Mouse (Mus musculus) right cerebral cortex, adult 18-20 months (tissue): ENCODE measurements around the gene AC153137.1.
"Not testable (repeated sequence)": the region's sequence is repeated elsewhere in the genome, so short reads cannot be mapped to it uniquely, and the experiment has no call there.

ENCODE experiments used
- DNase-seq: peaks from one replicate; pipeline ENCODE4 v3.0.0; 2022; ENCODE audit warnings: mixed read lengths

AC153137.1 gene

DNA sequence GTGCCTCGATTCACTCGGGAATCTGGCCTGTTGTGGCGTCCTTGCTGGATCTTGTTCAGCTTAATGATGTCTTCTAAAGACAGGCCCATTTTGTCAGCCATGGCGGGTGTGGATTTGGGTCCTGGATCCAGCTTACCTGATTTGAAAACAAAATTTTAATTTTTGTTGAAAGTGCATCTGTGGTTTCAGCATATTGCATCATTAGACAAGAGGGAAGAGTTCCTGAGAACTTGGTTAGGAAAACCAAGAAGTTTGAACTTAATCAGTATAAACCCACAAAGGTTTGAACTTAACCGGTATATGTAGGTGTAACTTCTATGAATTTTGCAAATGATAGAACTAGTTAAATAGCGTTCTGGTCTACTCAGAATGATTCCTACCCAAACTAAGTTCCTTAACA lies at the start of gene AC153137.1:
AC153137.1 (minus strand) TSS at position 101 of the 400 bp plus-strand sequence.
- DNase-seq = not testable (repeated sequence)

- no peak for DNase-seq
Measured at GRCm38 (mm10) chr1:31023173-31023572, 45.4 kb upstream of the AC153137.1 start.

DNA sequence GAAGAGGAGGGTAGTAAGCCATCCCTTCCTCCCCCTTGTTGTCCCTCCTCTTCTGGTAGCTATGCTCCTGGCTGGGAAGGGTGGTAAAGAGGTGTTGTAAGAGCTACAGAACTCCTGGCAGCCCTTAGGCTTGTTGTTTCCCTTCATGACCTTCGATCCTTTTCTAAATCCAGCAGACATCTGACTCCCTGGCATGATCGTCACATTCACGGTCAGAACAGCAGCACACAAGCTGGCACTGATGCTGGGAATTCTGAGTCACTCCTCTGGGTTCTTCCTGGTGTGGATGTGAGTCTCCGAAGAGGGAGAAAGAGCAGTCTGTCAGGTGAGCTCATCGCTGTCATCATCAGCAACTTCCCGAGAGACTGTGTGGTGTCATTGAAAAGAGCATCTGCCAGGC lies 41.5 kb upstream of the AC153137.1 start:
- DNase-seq = peak; percentile 6

DNA sequence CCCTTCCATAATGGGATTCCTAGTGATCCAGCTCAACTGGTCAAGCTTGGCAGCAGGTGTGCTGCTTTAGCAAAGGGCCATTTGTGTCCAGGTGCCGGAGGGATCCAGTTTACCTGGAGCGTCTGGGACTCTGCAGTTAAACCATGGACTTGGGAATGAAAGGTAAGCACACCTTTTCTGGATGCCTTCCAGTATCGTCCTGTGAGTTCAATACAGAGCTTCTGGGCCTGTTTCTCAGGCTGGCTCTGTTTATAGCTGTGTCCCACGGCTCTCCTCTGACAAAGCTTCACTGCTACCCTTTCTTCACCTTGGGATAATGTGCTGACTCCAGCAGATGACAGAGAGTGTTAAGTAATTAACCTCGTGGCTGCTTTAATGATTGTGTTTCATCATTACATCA lies 39.6 kb upstream of the AC153137.1 start:
- no peak for DNase-seq

DNA sequence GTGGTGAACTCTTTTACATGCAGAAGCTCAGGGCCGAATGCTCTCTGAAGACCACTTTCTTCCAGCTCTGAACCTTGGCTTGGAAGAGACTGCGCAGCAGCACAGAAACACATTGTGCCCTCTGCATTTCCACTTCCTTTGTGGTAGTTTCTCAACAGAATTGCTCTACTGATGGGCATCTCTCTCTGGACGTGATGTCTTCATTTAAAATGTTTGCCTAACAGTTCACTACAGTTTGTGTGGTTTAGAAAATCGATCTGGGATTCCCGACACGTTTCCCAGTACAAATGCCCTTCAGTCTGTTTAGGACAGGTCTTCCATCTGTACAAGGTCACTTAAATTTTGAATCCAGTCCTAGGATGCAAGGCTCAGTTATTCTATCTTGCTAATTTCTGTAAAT lies 38.3 kb upstream of the AC153137.1 start:
- DNase-seq = no peak

DNA sequence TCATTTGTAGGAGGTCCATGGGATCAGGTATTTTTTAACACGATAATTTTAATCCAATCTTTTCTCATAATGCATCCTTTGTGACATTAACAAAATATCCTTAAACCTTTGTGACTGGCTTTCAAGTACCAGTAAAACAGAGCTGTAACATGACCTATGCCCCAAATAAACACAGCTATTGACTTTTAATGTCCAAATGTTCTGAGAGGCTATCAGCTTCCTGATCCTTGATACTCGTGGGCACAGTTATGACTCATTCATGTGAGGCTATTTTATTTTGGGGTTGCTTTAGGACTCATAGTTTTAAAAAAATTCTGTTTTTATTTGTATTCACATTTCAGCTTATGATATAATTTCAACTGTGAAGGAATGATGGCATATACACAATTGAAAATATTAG lies 37.5 kb upstream of the AC153137.1 start:
- no peak for DNase-seq

- DNase-seq = not testable (repeated sequence)
Measured at GRCm38 (mm10) chr1:30977239-30977638, 529 bp downstream of the AC153137.1 start.

GRCm38 (mm10) chr1:30951795-30952194 lies 26.0 kb downstream of the AC153137.1 start:
- DNase-seq = no peak

DNA sequence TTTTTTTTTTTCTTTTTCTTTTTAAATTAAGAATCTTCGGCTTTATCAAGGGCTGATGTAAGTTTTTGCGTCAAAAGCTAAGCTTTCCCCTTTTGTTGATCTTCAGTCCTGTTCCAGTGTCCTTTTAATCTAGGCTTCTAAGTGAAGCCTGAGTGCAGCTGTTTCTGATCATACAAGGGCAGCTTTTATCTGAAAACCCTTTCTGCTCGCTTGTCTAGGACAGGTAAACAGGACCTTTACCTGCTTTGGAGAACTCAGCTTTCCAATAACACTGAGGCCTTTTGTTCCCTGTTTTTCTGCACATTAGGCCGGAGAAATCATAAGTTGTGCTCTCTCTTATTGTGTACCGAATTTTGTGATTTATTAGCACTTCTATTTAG lies 27.3 kb downstream of the AC153137.1 start:
- DNase-seq = no peak

DNA sequence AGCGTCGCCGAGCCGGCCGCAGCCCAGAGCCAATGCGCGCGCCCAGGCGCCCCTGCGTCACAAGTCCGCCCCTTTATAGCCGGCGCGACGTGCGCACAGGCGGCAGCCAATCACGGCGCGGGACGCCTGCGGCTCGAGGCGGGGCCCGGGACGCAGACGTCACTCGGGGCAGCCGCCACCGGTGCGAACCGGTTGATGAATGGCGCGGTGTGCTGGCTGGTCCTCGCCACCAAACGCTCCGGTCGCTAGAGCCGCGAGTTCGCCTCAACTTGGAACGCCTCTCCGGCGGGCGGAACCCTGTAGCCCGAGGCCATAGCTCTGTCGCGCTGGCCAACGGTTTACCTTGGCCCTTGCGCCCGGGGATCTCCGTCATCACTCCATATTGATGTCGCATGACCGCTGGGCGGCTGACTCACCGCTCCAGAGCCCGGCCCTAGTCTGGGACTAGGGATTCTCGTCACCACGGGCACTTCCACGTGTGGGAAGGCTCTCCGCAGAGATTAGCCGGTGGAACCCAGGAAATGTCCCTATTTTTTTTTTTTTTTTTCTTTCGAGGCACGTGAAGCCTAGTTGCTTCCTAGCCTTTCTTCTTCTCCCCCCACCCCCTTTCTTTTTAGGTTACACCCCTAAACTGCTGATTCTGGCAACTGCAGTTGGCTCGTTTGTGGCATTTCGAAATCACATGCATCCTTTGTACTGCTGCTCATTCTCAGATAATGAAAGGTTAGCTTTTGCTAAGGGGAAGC lies 27.9 kb downstream of the AC153137.1 start:
- DNase-seq = peak; percentile 98

DNA sequence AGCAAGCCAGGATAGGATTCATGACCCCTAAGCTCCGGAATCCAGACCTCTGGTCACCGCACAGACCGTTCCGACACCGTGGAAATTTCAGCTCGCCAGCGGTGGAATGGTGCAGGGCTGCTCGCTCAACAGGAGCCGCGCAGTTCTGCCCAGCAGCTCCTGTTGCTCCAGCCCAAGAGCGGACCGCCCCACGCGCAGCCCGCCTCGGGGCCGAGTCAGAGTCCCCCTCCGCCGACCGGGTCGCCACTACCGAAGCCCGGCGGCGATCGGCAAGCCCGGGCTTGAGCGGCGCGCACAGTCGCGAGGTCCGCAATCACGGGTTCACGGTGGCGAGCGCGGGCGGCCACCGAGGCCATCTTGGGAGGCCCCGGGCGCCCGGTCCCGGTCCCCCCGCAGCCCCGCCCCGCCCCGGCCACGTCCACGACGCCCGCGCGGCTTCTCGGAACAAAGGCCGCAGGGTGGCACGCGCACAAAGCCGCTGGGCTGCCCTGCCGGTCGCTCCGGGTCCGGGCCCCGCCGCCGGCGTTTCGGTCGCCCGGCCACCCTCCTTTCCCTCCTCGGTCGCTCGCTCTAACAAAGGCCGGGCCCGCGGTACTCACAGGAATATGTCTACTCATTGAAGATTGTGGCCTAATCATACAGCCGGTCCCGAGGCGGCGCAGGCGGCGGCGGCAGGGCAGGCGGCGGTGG lies 28.7 kb downstream of the AC153137.1 start:
- DNase-seq = peak; percentile 60

DNA sequence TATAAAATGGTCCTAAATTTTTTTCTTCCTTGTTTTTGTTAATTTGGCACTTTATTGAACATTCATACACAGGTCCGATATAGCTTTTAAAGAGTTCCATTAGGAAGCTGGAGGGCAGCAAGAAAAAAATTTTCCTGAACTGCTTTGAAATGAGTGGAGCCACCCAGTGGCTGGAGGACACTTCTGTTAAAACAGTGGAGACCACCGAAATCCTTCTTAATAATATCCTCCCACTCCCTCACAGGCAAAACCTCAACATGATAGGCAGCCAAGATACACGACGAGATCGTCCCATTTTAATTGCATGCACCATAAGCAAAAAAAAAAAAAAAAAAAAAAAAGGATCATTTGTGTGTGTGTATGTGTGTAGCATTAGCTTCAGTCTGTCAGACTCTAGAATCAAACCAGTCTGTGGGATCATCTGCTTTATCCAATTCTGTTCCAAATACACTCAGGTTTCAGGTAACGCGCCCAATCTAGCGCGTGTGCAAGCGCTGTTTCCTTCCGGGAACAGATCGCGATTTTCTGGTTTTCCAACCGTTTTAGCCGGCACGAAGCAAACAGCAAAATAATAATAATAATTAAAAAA lies 29.3 kb downstream of the AC153137.1 start:
- DNase-seq = no peak

DNA sequence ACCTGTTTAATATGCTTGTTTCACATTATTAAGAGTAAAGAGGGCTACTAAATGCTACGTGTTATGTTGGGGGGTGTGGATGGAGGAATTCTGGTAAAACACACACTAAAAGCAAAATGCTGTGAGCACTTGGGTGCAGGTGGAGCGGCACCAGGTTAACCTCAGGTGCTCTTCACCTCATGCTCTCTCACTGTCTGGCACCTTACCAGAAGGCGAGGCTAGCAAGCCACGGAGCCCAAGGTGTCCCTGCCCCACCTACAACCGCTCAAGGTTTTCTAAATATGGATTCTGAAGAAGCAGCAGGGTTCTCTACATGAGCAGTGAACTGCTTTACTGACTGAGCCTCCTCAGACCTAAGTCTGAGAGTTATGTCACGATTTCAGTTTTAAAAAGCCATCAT lies 32.6 kb downstream of the AC153137.1 start:
- no peak for DNase-seq

DNA sequence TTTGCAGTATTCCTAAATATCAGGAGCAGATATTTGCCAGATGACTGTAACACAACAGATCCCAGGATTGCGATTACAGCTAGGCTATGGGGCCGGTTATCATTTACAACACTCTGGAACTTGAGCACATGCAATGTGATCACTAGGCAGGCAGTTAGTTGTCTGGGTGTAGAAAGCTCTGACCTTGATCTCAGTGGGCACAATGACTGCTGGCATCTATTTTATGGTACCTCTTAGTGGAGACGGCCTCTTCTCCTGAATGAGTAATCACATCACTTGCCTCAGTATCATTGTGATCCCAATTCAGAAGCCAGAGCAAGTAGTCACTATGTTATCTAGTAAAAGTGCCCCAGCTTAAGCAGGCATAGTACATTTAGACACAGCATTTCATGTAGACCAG lies 37.2 kb downstream of the AC153137.1 start:
- DNase-seq = no peak

GRCm38 (mm10) chr1:30938392-30938791 lies 39.4 kb downstream of the AC153137.1 start:
- no peak for DNase-seq

DNA sequence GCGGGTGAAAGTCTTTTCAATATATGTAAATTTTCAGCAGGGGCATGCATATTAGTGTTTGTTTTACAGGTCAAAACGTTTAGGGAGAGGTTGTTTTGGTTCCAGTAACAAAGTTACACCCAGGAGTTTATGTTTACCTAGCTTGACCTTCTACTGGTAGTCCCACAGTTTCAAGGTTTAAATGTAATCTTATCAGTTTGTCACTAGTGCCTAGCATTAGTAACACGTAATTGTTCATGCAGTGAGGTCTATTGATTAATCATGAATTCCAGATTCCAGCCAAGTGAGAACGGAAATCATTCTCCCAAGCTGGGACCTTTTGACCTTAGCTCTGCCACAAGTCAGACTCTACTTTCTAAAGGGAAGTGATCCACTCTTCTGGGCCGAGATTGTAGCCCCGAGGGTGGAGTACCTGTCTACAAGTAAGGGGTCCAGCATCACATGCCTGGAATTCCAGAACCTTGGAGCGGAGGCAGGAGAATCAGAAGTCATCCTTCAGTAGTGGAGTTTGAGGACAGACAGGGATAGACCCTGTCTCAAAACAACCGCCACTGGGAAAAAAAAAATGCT lies 40.3 kb downstream of the AC153137.1 start:
- DNase-seq = no peak

- DNase-seq = no peak
Measured at GRCm38 (mm10) chr1:30936488-30936887, 41.3 kb downstream of the AC153137.1 start.

DNA sequence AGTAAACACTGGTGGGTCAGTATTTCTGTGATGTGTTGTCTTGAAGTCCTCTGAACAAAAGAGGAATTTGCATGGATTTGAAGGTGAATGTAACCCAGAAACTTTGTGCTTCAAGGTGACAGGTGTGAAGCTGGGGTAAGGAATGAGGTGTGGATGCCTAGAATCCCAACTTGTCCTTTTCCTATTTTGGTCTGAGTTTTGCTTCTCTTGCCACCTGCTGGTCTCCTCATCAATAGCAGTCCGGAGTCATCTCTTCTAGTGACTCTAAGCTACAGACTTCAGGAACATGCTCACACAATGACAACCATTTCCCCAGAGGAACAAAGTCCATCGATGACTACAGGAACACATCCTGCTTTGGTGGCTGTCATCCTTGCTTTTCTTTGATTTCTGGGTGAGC lies 46.9 kb downstream of the AC153137.1 start:
- DNase-seq = peak; percentile 7

DNA sequence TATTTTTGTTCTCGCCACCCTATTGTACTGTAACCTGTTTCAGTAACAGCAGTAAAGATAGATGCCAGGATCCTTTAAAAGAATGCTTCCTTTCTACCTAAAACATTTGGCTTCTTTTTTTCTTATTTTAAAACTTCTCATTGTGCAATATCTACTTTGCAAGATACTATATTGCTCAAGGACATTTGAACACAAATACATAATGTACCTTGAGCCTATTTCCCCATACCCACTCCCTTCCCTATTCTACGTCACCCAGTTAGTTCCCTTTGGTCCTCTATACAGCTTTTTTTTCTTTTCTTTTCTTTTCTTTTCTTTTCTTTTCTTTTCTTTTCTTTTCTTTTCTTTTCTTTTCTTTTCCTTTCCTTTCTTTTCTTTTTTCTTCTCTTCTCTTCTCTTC lies 47.6 kb downstream of the AC153137.1 start:
- no peak for DNase-seq
